Mouse (Mus musculus) lung, adult 2 months (tissue): ENCODE data around the gene Hus1.

Experiments used
- CTCF ChIP-seq: fragments of 200-500 bp; IDR thresholded peaks from 2 replicates; pipeline ENCODE4 v1.5.1; 2011; ENCODE audit warnings: mild to moderate bottlenecking, low read length, control low read depth; ENCODE audit not compliant: insufficient read depth
- POLR2A ChIP-seq: fragments of 200-500 bp; IDR thresholded peaks from 2 replicates; pipeline ENCODE4 v1.6.1; 2011; ENCODE audit warnings: low read depth, mild to moderate bottlenecking, control low read depth, low read length, borderline replicate concordance; ENCODE audit errors: extremely low read depth

DNA sequence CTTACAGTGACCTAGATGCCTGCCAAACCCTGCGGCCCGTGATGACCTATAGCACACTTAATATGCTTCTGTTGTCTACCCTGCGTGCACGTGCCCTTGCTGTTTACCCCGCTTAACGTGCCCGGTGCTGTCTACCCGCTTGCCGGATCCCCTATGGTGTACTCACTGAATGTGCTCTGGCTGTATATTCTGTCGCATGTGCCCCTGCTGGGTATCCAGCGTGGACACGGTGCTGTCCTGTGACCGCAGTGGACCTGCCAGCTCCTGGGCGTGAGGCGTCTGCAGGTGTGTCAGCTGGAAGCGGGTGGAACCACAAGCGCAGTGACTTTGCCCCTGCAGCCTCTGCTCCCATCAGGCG lies 37.7 kb upstream of the Hus1 start, which contains the start of gene Sun3:
- TF ChIP-seq POLR2A: no peak
- TF ChIP-seq CTCF: no peak
